Mouse (Mus musculus): ENCODE measurements around the gene Olfr784. TPM values are rescaled to one million over a fixed set of nuclear protein-coding genes. Genes with fewer than 3 reads are reported as not detected.
"Not testable (repeated sequence)": the region's sequence is repeated elsewhere in the genome, so short reads cannot be mapped to it uniquely, and the experiment has no call there.

The Olfr784 gene
- total RNA-seq (2021), result under 1 TPM; 0.26 to 0.32 TPM

DNA sequence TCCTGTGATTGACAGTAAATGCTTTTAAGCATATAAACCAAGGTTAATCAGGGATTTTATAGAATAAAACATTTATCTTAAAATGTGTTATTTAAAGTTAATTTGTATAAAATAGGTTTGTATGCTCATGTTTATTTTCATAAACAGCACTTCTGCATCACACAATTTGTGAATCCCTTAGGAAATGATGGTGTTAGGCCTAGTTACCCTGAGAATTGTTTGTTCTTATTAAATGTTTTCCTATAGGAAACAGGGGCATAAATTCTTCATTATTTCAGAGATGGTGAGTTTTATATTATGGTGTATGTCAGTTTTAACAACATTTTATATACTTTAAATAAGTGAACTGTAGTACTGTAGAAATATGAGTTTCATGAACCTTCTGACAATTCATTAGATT, at the start of gene Olfr784:
TSS of gene Olfr784 (plus strand) at position 301 of the 400 bp plus-strand sequence.
- intact Hi-C loops (cut with DNase I), result no loop called here
- no peak for DNase-seq

DNA sequence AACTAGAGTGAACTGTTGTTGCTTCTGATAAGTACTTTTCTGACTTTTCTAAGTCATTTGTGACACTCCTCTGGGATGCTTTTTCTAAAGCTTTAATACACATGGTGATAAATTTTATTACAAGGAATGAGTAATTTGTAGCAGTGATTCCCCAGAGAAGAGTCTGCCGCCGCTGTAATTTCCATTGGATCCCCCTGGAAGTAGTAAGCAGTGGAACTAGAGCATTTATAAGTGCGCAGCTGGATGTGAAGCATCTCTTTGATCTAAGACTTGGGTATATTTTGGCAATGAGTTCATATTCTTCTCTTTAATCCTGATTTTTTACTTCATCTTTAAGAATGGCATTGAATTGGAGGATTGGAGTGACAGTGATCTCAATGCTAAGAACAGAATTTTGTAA, 35.3 kb upstream of the Olfr784 start, which contains the start of gene Olfr782:
TSS of gene Olfr782 (plus strand) at position 301 of the 400 bp plus-strand sequence.
- DNase-seq, result no peak
- intact Hi-C loops (cut with DNase I), result no loop called here

DNA sequence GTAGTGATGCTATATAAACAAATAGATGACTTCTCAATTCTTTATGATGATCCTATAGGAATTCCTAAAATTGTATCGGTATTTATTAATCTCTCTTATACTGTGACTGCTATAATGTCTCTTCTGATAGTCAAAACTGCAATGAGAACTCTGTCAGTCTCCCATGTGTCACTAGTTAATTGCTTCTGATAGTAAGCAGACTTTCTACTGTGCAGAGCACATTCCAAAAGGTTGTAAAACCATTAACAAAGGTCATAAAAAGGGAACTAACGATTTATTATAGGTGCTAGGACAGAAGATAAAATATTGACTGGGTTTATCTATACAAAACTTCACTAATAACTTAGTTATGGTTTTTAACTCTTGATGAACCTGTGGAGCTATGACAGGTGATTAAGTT, 31.4 kb upstream of the Olfr784 start:
- not testable (repeated sequence) for DNase-seq

DNA sequence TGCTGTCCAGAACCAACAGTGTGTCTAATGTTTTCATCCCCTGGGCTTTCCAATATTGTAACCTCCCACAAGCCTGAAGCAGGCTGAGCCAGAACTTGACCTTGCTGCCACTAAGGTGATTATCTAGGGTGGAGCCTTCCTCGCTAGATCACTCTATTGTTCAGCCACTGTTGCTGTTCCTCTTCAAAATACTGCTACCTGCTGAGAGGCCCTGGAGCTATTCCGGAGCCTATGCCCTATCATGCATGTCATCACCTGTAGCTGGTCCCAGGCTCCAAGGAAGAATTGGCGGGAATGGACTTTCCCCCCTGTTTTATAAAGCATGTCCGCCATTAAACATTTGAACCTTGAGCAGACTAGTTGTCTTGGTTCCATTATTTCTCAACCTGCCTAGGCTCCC, 27.4 kb upstream of the Olfr784 start:
- intact Hi-C loops (cut with DNase I), result not testable (repeated sequence)

More for the DNA sequence above, 31.4 kb upstream of the Olfr784 start:
- intact Hi-C loops (cut with DNase I), result not testable (repeated sequence)

DNA sequence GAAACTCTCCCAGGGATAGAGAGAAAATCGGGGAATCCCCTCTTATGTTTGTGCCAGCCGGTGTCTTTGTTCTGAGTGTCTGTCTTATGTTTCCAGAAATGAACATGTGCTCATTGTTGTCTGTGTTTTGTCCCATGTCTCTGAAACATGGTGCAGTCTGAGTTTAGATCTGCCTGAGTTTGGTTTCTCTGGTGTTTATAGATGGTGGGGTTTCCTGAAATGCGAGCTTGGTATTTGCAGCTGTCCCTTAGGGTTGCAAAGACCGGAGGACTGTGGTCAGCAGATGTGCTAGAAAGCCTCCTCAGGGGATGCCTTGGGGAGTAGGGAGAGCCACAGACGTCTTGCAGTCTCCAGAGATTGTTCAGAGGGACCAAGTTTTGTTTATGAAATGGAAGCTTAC, 26.6 kb upstream of the Olfr784 start:
- intact Hi-C loops (cut with DNase I), result no loop called here
- DNase-seq, result no peak

More for the DNA sequence above, 27.4 kb upstream of the Olfr784 start:
- not testable (repeated sequence) for DNase-seq

DNA sequence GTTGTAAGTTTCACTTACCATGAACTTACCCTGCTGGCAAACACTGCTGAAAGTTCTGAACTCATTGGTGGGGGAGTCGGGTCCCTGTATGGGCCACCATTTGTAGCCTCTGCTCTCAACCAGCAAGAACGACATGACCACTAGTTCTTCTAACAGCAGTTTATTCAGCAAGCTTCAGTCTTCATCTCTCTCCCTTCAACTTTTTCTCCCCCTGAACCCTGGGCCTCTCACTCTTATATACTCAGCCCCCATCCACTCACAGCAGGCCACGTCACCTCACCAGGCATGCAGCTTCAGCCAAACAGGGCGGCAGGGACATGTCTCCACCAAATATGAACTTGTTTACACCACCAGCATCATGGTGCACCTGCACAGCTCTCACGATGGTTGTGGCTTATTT, 9.8 kb upstream of the Olfr784 start:
- DNase-seq; intact Hi-C loops (cut with DNase I): not testable (repeated sequence)

DNA sequence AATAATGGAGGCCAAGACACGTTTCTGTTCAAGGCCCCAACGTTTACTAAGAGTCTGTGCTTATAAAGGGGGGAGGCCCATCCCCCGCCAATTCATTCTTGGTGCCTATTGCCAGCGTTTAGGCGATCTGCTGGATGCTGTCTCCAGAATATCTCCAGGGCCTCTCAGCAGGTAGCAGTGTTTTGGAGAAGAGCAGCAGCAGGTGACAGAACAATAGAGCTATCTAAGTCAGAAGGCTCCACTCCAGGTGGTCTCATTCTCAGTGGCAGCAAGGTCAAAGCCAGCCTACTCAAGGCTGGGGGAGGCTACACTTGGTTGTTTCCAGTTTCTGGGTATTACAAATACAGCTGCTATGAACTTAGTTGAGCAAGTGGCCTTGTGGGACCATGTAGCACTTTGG, 17.0 kb downstream of the Olfr784 start:
- intact Hi-C loops (cut with DNase I), result no loop called here
- DNase-seq, result no peak

DNA sequence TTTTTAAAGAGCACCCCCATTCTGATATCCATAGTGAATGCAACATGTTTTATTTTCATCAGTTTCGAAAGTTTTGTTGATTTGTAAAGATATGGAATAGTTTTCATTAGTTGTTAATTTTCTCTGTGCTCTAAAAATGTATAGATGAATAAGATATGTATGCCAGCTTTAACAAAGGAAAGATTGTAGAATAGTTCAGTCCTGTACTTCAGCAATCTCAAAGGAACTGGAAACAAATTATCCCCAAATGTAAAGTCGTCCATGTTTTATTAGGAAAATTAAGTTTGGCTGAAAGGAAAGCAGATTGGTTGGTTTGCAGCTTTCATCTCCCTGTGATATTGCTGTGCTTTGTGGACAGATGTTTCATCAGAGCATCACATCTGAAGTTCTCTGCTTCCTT, 21.2 kb downstream of the Olfr784 start, which contains the start of gene Olfr785:
TSS of gene Olfr785 (plus strand) at position 301 of the 400 bp plus-strand sequence.
- DNase-seq, result no peak
- intact Hi-C loops (cut with DNase I), result no loop called here

DNA sequence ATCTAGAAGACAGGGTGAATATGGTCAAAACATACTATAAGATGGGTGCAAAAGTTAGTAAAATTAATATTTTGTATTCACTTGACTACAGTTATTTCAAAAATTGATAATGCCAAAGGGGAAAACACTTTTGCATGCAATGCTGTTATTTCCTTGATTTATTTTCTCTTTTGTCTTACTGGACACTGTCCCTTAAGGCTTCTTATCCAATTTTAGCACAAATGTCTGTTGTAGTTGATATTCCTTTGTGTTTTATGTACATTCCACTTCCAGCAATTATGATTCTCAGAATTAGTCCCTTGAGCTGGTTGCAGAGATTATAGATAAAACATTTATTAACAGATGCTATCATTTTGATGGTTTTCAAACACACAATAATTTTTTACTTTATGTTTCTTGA, 43.1 kb downstream of the Olfr784 start, which contains the start of gene Olfr786:
TSS of gene Olfr786 (plus strand) at position 301 of the 400 bp plus-strand sequence.
- no peak for DNase-seq
- intact Hi-C loops (cut with DNase I), result no loop called here

Other genes with a start within 250 kb of the Olfr784 start
- gene Olfr770, start 245.1 kb upstream of the Olfr784 start, total RNA-seq (2021), result not detected
- gene Olfr771, start 219.3 kb upstream of the Olfr784 start, total RNA-seq (2021), result not detected
- gene Olfr772, start 206.2 kb upstream of the Olfr784 start, total RNA-seq (2021), result not detected
- gene Olfr773, start 196.7 kb upstream of the Olfr784 start, total RNA-seq (2021), result not detected
- not detected for gene Olfr774, start 147.9 kb upstream of the Olfr784 start, total RNA-seq (2021)
- not detected for gene Olfr775, start 135.7 kb upstream of the Olfr784 start, total RNA-seq (2021)
- gene Olfr776, start 125.0 kb upstream of the Olfr784 start, total RNA-seq (2021), result not detected
- gene Olfr777, start 112.6 kb upstream of the Olfr784 start, total RNA-seq (2021), result not detected
- not detected for gene Olfr780, start 66.0 kb upstream of the Olfr784 start, total RNA-seq (2021)
- gene Olfr781, start 55.2 kb upstream of the Olfr784 start, total RNA-seq (2021), result not detected
- gene Olfr782, start 35.2 kb upstream of the Olfr784 start, total RNA-seq (2021), result not detected
- not detected for gene Olfr785, start 21.3 kb downstream of the Olfr784 start, total RNA-seq (2021)
- gene Olfr786, start 43.2 kb downstream of the Olfr784 start, total RNA-seq (2021), result not detected
- gene Olfr787, start 77.8 kb downstream of the Olfr784 start, total RNA-seq (2021), result not detected
- not detected for gene Olfr788, start 86.9 kb downstream of the Olfr784 start, total RNA-seq (2021)
- not detected for gene Olfr789, start 100.7 kb downstream of the Olfr784 start, total RNA-seq (2021)
- gene Olfr790, start 114.4 kb downstream of the Olfr784 start, total RNA-seq (2021), result not detected
- gene Olfr791, start 137.7 kb downstream of the Olfr784 start, total RNA-seq (2021), result not detected
- gene Olfr792, start 155.1 kb downstream of the Olfr784 start, total RNA-seq (2021), result not detected
- gene Olfr794, start 183.6 kb downstream of the Olfr784 start, total RNA-seq (2021), result not detected
- gene Olfr796, start 228.5 kb downstream of the Olfr784 start, total RNA-seq (2021), result not detected
- not detected for gene Olfr798, start 243.9 kb downstream of the Olfr784 start, total RNA-seq (2021)

All from left cerebral cortex, postnatal 4 days (tissue).